Mouse (Mus musculus) liver, embryonic 14.5 days (tissue): Measurements from ENCODE around the gene Nav1. TPM values are rescaled to one million over a fixed set of nuclear protein-coding genes. Genes with fewer than 3 reads are reported as not detected.

ENCODE experiments used
- ATAC-seq: fragments of 200-750 bp; cut with Nextera tagmentation; 2 replicates; pipeline ENCODE4 v1.8.0; 2017; ENCODE audit warnings: moderate number of reproducible peaks, mild to moderate bottlenecking, moderate library complexity; ENCODE audit not compliant: insufficient read depth
- DNase-seq, 3 experiments: peaks; one replicate each; pipeline ENCODE4 v3.0.0-alpha.2; 2012 to 2013; ENCODE audit warnings: low read depth in 3 of 3, low spot score in 3 of 3
- H3K27ac ChIP-seq: fragments of 300-500 bp; sonication (generic); 2 replicates; pipeline ENCODE4 v1.5.1; 2014; ENCODE audit warnings: moderate library complexity, mild to moderate bottlenecking, control low read depth, inconsistent platforms
- H3K27me3 ChIP-seq: fragments of 300-500 bp; sonication (generic); 2 replicates; pipeline ENCODE4 v1.6.1; 2014; ENCODE audit warnings: mild to moderate bottlenecking, low read length, moderate library complexity; ENCODE audit not compliant: control insufficient read depth, insufficient read depth
- H3K36me3 ChIP-seq: fragments of 300-500 bp; sonication (generic); replicated peaks from 2 replicates; pipeline ENCODE4 v1.6.1; 2014; ENCODE audit warnings: low read depth; ENCODE audit not compliant: control insufficient read depth, insufficient read depth
- H3K4me1 ChIP-seq, 2 experiments: fragments of 200-500 bp in 1 of 2; fragments of 300-500 bp in 1 of 2; sonication (generic) in 1 of 2; replicated peaks; 2 replicates each; pipeline ENCODE4 v1.6.1; 2012 to 2014; ENCODE audit warnings: antibody characterized with exemption in 1 of 2, inconsistent platforms in 1 of 2, low read length in 1 of 2; ENCODE audit not compliant: control insufficient read depth in 2 of 2, insufficient read depth in 2 of 2
- H3K4me2 ChIP-seq: fragments of 300-500 bp; sonication (generic); 2 replicates; pipeline ENCODE4 v1.6.1; 2014; ENCODE audit warnings: low read depth, mild to moderate bottlenecking, control low read depth, moderate library complexity
- H3K4me3 ChIP-seq, 2 experiments: fragments of 200-500 bp in 1 of 2; fragments of 300-500 bp in 1 of 2; sonication (generic) in 1 of 2; 2 replicates each; pipeline ENCODE4 v1.5.1; 2012 to 2014; ENCODE audit warnings: low read depth in 2 of 2, low read length in 2 of 2, mild to moderate bottlenecking in 2 of 2, control low read depth in 1 of 2, inconsistent platforms in 1 of 2, moderate library complexity in 1 of 2; ENCODE audit not compliant: insufficient read depth in 1 of 2
- H3K9ac ChIP-seq: fragments of 300-500 bp; sonication (generic); replicated peaks from 2 replicates; pipeline ENCODE4 v1.6.1; 2014; ENCODE audit warnings: mild to moderate bottlenecking, control low read depth, moderate library complexity
- H3K9me3 ChIP-seq: fragments of 300-500 bp; sonication (generic); 2 replicates; pipeline ENCODE4 v1.6.1; 2016; ENCODE audit warnings: low read length, mixed read lengths; ENCODE audit not compliant: control insufficient read depth
- CTCF ChIP-seq: IDR thresholded peaks from 2 replicates; pipeline ENCODE4 v1.5.1; 2016; ENCODE audit warnings: antibody characterized with exemption, low read depth, control low read depth
- EP300 ChIP-seq: IDR thresholded peaks from 2 replicates; pipeline ENCODE4 v1.6.1; 2016; ENCODE audit warnings: antibody characterized with exemption, low read depth
- WGBS: fragments of 180-500 bp; shearing (Covaris S2); extraction: QIAGEN DNeasy Blood & Tissue Kit; methylation state at CpG from one replicate; pipeline ENCODE4 v1.1.7; 2014; ENCODE audit not compliant: insufficient replicate concordance; 5-methylcytosine and 5-hydroxymethylcytosine counted together
- polyA plus RNA-seq, 2 experiments: library from polyadenylated mRNA; depleted of rRNA in 1 of 2; stranded (reverse) in 1 of 2; unstranded in 1 of 2; fragments of >200 nt; fragmentation: Nextera tagmentation in 1 of 2; extraction: Ambion mirVana in 1 of 2; gene quantifications; 2 replicates each; pipeline versions ENCODE4 v1.2.1 to v1.2.3; 2012 to 2014

Gene Nav1
- polyA plus RNA-seq, 2 experiments = 1.0 to 1.5 TPM

DNA sequence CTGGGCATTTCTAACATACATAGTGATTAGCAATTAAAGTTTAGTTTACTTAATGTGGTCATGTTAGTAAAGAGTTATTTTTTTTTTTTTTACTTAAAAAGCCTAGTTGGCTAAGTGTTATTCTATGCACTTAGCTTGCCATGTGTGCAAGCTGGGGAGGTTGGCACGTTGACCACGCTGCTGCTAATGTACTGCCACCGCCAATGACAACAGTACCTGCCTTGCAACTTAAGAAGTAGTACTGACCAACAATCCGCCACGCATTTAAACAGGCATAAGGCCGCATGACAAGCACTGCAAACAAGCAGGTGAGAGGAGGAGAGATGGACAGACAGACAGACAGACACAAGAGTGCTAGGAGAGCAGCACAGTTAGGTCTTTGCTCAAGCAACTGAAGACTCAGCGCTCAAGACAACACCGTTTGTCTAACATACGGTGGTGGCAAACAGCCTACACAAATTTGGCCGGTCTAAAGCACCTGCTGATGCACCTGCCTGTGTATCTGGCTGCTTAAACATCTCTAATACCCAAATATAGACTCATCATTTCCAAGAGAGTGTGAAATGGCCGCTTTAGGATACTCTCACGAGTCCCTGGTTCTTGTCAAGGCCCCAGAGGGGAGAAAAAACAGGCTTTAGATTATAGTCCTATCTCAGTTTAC lies 610 bp downstream of the Nav1 start:
- Histone ChIP-seq H3K27me3 (no peaks in the 10 kb centered on the region), H3K9ac (no peak overlapping the region), H3K4me1 (no peaks in the 10 kb centered on the region), H3K36me3 (no peaks in the 10 kb centered on the region), H3K4me3 (no peak overlapping the region), H3K4me2 (no peak overlapping the region), H3K9me3 (no peaks in the 10 kb centered on the region), H3K27ac (no peak overlapping the region)
- DNase-seq (no peak), ATAC-seq (no peak)
- TF ChIP-seq CTCF (no peak), EP300 (no peak)
- WGBS = 78% methylated on average over 12 of the region's 12 CpGs

GRCm38 (mm10) chr1:135605530-135605929 lies 1.6 kb downstream of the Nav1 start:
- H3K4me2 ChIP-seq = no peak overlapping the region
- TF ChIP-seq CTCF = no peak
- TF ChIP-seq EP300 = no peak
- no peaks in the 10 kb centered on the region for H3K9me3 ChIP-seq
- H3K36me3 ChIP-seq = no peaks in the 10 kb centered on the region
- H3K9ac ChIP-seq = no peak overlapping the region
- ATAC-seq (no peak), DNase-seq (no peak)
- H3K27ac ChIP-seq = no peak overlapping the region
- no peaks in the 10 kb centered on the region for H3K4me1 ChIP-seq
- H3K27me3 ChIP-seq = no peaks in the 10 kb centered on the region
- no peak overlapping the region for H3K4me3 ChIP-seq
- 57% methylated on average over 5 of the region's 5 CpGs for WGBS

DNA sequence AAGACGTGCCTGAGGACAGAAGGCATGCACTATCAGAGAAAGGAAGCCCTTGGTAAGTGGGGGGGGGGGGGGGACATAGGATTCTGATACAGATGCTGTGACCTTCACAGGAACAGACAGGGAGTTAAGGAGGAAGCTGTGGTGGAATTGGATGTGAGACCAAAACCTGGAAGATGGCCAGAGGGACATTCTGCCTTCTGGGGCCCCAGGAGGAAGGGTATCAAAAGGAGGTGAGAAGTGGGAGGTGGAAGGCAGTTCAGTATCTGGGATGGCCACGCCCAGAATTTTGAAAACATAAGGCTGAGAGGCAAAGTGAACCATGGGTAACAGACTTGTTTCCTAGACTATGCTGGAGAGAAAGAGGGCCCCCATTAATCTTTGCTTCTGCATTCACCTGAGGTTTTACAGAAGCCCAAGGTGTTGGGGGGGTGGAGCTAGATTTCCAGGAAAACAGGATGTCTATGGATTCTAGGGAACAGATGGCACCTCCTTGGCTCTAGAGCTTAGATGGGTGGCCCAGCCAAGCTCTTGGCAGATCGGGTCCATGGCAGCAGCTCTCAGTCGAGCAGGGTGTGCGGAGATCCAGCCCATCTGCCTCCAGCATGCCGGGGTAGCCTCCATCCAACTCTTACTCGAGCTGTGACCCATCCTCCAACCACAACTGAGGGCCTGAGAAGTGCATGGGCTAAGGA lies 2.6 kb downstream of the Nav1 start:
- no peak overlapping the region for H3K9ac ChIP-seq
- no peak for DNase-seq
- no peaks in the 10 kb centered on the region for H3K27me3 ChIP-seq
- no peak overlapping the region for H3K4me2 ChIP-seq
- 58% methylated on average over 7 of the region's 7 CpGs for WGBS
- no peaks in the 10 kb centered on the region for H3K36me3 ChIP-seq
- no peak for ATAC-seq
- no peak overlapping the region for H3K4me3 ChIP-seq
- no peaks in the 10 kb centered on the region for H3K9me3 ChIP-seq
- H3K27ac ChIP-seq = no peak overlapping the region
- no peak for TF ChIP-seq CTCF
- no peak for TF ChIP-seq EP300
- H3K4me1 ChIP-seq = no peaks in the 10 kb centered on the region

DNA sequence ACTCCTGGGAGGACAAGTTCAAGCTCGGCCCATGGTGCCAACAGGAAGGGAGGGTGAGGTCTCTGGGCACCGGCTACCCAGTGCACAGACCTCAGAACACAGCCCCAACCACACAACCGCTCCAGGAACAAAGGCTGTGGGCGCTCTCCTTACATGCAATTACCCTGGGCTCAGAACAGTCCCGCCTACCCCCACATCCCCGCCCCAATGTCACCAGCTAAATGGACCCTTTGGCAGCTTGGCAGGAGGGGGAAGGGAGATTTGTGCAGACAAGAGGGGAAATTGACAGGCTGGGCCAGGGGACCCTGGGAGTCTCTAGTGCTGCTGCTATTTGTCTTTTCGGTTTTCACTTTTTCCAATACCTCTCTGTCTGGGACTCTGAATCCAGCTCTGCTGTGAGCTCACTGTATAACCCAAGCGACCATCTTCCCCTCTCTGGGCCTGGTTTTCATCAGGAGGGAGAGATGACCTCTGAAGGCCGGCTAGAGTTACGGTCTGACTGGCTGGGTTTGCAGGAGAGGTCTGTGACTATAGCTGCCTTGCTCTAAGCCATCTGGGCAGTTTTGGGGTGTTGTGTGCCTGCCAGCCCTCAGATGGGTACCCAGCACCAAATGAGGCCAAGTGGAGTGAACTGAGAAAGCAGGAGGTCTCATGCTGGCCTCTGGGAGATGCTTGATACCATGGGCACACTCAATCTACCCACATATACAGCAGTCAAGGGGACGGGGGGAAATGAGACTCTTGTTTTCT lies 3.8 kb downstream of the Nav1 start:
- 60% methylated on average over 11 of the region's 11 CpGs for WGBS
- TF ChIP-seq EP300 (no peak), CTCF (no peak)

More for the DNA sequence above, 3.8 kb downstream of the Nav1 start:
- Histone ChIP-seq H3K9ac (no peak overlapping the region), H3K4me3 (no peak overlapping the region), H3K4me1 (no peaks in the 10 kb centered on the region), H3K9me3 (no peaks in the 10 kb centered on the region), H3K27ac (no peak overlapping the region), H3K36me3 (no peaks in the 10 kb centered on the region), H3K27me3 (no peaks in the 10 kb centered on the region), H3K4me2 (no peak overlapping the region)
- ATAC-seq = no peak
- DNase-seq = no peak
